Mouse (Mus musculus) left cerebral cortex, postnatal 14 days (tissue): ENCODE measurements at regions not wholly inside any gene's neighbourhood (a gene's known extent, or its start where the extent isn't known, plus 50 kb on each side); places are given as distances from the start of the nearest gene placed in this dataset.
A peak's percentile ranks its signal among the peaks of the same experiment; 100 is the strongest.

Source experiments
- DNase-seq, 2 experiments: peaks; one replicate each; pipeline ENCODE4 v3.0.0; 2021 to 2022; ENCODE audit warnings: low spot score in 2 of 2, mixed read lengths in 1 of 2
- intact Hi-C: fragments of 180-260 bp; cut with DNase I; formaldehyde crosslinking; loops from one replicate; pipeline ENCODE4 v1.15.1; 2025

- no peak for DNase-seq
- intact Hi-C loops: no loop called here
Measured at GRCm38 (mm10) chrX:99555976-99556781, 85.1 kb upstream of the Pja1 start.

GRCm38 (mm10) chrX:99552778-99553177 is 81.7 kb upstream of the Pja1 start:
- intact Hi-C loops: no loop called here

DNA sequence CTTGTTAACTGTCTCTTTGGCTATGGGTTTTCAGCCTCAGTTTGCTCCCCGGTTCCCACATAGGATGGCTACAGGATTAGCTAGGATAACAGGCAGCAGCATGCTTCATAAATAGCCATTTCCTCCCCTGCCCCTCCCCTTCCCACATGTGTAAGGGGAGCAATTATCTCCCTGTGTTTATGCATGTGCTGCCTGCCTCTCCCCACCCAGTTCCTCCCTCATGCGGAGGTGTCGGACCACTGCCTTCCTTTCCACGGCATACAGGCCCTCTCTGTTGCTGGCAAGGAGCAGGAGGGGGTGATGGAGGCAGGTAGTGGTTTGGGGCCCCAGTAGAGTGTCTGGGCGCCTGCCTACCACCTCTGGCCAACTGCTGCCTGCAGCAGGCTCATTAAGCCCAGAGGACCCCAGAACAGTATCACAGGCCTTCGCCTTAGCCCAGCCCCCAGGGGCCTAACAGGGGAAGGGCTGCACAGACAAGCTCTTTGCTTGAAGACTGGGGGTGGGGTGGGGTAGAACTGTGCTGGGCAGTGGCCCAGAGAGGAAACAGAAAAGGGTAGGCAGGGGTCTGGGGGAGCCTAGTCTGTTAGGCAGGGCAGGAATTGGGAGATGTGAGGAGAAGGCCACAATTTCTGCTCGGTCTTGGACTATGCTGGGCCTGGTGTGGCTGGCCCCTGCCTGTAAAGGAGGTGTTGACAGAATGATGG is 79.1 kb upstream of the Pja1 start:
- intact Hi-C loops: no loop called here
- no peak for DNase-seq

More at GRCm38 (mm10) chrX:99552778-99553177, 81.7 kb upstream of the Pja1 start:
- no peak for DNase-seq

DNA sequence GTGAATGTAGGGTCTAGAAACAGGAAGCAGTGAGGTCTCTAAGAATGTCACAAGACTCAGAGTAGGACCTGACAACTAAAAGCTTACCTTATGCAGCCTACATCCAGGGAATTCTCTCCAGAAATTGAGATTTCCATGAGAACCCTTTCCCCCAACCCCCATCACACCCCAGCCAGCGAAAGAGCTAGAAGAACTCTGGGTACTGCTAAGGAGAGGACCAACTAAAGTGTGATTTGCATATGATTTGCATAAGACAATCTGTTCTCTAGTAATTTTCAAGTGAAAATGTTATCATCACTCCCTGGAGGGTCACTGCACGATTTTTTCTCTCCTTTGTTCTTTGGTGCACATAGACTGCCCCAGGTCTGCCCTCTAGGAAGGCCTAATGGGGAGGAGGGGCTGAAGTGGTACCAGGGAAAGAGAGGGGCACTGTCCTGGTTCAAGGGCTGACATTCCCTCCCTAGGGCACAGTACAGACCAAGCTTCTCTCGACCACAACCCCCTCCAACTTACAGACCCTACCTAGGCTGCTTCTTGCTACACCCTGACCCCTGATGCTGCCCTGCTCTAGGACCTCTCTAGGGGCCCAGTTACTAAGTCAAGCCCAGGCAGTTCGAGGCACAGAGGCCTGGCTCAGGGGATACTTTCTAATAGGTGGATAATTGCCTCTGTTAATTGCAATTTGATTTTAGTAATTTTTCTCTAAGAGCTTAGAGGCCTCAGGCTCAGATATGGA is 77.4 kb upstream of the Pja1 start:
- intact Hi-C loops: no loop called here
- DNase-seq: no peak

DNA sequence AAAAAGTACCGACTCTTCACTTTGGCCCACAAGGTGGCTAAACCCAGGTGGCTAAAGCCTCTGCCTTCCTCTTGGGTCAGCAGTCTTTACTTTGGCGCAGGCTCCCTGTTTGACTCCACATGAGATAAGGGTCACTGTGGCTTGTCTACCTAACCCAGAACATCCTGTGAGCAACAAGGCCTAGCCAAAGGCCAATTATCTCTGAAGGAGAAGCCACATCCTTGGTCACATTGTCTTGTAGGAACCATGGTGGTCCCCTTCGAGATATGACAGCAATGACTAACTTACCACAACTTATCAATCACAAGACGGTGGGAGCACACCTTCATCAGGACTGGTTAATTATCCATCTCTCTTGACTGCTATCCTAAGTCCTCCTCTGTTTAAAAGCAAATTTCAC is 73.3 kb upstream of the Pja1 start:
- intact Hi-C loops: no loop called here
- DNase-seq: no peak

GRCm38 (mm10) chrX:99541916-99542315 is 70.8 kb upstream of the Pja1 start:
- intact Hi-C loops: no loop called here
- no peak for DNase-seq

GRCm38 (mm10) chrX:99540087-99540576 is 69.1 kb upstream of the Pja1 start:
- peak in 1 of 2 experiments; percentile 12 for DNase-seq
- intact Hi-C loops: no loop called here

- no peak for DNase-seq
- intact Hi-C loops: no loop called here
Measured at GRCm38 (mm10) chrX:99539684-99540083, 68.6 kb upstream of the Pja1 start.

DNA sequence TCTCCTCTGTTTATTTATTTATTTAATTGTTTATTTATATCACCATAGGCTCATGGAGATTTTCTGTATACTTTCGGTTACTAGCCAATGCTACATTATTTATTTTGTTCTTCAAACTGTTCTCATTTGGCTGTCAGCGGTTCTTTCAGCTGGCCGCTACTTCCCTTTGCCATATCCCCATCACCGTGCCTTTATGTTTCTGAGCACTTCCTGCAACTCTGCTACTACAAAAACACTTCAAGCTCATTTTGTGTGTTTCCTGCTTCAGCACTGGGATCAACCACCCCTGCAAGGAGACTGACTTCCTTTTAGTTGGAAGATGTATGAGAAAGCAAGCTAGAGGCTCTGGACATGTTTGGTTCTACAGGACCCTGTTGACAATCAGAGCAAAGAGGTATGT is 66.7 kb upstream of the Pja1 start:
- intact Hi-C loops: no loop called here
- no peak for DNase-seq

- intact Hi-C loops: no loop called here
- DNase-seq: no peak
Measured at GRCm38 (mm10) chrX:99534922-99535321, 63.8 kb upstream of the Pja1 start.

DNA sequence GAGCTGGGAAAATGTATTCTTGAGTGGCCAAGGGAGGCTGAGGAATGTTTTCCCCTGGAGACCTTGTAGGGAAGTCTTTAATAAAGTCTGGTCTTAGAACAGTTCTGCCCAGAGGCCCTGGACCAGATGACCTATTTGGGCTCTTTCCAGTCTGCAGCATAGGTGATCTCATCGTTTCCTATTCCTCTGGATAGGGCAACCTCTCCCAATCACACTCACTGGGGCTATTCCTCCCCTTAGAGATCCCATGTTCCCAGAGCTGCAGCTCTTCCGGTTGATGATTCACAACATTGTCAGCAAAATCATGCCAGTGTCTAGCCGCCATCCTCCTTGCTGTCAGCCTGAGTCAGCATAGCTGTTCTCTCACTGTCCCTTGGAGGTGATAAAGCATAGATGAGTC is 60.1 kb upstream of the Pja1 start:
- intact Hi-C loops: no loop called here
- DNase-seq: no peak

DNA sequence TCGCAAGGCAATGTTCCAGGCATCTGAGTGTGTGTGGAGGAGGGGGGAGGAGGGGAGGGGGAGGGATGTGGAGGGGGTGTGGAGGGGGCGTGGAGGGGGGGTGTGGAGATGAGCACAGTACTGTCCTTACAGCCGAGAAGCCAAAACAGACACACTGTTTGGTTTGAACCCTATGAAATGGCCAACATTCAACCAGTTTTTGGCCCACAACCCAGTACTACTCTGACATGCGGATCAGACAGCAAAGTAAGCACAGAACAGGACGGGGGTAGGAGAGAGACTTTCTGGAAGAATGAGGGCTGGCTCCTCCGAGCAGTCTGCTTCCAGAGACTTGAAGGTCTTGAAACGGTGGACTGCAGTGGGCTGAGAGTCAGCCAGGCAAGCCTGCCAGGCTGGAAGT is 59.4 kb upstream of the Pja1 start:
- intact Hi-C loops: no loop called here
- DNase-seq: no peak

DNA sequence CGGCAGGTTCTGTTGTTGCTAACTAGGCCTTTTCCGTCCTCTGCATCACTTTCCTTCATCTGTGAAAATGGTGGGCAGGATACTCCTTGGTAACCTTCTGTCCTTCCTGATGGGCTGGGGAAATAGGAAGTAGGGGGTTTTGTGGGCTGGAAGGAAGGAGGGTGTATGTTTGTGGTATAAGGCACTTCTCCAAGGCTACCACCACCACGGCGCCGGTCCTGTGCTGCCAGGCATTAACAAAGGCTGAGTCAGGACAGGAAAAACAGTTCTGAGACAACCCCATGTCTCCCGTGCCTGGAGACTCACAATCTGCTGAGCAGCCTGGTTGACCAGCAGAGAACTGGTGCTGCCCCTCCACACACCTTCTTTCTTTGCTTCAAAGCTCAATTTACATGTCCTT is 52.2 kb upstream of the Pja1 start:
- intact Hi-C loops: loop anchor here (2.0 to 5.0 kb wide), 2 partner anchors 51 to 389 kb away; partner anchors contain the start of gene Pja1

DNA sequence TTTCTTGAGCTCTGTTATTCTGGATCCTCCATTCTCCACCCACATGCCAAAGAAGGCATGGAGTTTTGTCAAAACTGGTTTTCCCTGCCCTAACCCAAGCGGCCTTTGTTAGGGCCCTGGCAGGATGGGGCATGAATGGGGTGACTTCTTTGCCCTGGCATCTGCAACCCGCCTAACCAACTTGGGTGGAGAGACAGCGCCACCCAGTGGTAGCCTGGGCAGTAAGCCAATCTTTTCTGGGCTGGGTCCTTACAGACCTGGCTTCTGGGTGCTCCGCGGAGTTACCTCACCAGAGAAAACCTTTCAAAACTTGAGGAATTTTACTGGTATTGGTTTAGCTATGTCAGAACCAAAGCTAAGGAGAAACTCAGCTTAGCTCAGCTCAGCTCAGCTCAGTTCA is 51.8 kb upstream of the Pja1 start:
- intact Hi-C loops: loop anchor here (2.0 to 5.0 kb wide), 2 partner anchors 51 to 388 kb away; partner anchors contain the start of gene Pja1
- peak; percentile 52 to 59 for DNase-seq

More for the DNA sequence above, 52.2 kb upstream of the Pja1 start:
- DNase-seq: no peak

GRCm38 (mm10) chrX:99522289-99522688 is 51.2 kb upstream of the Pja1 start:
- DNase-seq: no peak
- intact Hi-C loops: loop anchor here (2.0 to 5.0 kb wide), 2 partner anchors 50 to 387 kb away; partner anchors contain the start of gene Pja1

DNA sequence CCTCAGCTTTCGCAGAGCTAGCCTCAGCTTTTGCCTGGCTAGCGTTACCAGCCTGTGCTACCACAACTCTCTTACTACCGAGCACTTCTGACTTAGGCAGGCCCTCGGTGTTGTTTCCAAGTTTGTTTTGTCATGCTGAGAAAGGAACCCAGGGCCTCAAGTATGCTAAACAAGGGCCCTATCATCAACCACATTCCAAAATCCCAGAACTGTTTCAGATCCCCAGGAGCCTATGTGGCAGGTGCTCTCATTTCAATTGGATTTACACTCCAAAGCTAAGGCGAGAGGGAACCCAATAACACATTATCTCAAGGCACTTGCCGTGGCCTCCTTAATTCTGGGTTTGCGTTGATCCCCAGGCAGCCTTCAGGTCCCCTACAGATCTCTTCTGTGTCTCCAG is 50.8 kb upstream of the Pja1 start:
- intact Hi-C loops: loop anchor here (2.0 to 5.0 kb wide), 2 partner anchors 50 to 387 kb away; partner anchors contain the start of gene Pja1
- DNase-seq: no peak
